Mouse (Mus musculus): Measurements from ENCODE around the gene Vsig8.

Gene Vsig8

DNA sequence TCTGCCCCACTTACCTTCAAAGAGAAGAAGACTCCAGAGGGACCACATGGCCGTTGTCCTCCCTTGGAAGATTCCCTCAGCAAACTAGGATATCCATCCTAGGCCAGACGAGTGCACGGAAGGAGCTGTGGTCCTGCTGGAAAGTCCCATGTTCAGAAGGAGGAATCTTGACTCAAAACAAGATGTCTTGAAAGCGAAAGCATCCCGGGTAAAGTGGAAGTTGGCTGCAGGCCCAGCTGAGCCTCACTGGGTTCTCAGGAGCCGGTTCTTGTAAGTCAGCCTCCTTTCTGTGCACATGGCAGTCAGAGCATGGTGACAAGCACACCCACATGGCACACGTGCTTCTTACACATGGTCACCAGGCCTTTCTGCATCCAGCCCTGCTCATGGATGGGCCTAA lies 34.6 kb downstream of the Vsig8 start, which contains the start of gene Slamf8:
TSS of gene Slamf8 (minus strand) at position 184 of the 400 bp plus-strand sequence.
- peak; percentile 3 for DNase-seq (ENCODE audit: low read depth, low spot score)

DNA sequence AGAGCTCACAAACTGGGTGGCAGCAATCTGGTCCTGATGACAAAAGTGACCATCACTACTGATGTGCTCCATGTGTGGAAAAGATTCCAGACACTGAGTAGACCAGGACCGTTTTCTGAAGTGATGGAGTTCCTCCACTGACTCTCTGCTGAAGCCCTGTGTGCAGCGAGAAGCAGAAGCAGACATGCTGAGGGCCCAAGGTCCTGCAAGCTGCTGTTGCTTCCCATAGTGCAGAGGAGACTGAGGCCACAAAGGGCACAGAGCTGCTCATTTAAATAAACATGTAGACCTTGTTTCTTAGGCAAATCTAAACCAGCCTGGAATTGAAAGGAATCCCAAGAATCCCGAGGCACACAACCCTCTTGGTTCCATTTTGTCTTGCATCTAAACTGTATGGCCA lies 37.6 kb downstream of the Vsig8 start:
- DNase-seq (ENCODE audit: low read depth, low spot score): no peak

DNA sequence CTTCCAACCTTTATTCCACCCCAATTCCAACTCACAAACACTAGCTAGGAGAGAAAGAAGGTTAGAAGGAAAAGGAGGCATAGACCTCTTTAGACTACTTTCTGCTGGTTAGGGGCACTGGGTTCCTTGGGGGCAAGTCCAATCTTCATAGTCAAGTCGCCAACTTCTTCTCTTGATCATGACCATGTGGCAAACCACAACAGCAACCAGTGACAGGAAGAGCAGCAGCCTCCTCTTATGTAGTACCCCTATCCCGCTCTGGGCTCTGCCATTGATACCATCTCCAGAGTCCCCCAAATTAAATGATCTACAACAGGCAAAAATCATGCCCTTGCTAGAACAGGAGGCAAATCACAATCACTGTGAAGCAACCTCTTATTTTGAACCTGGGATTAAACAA lies 38.2 kb downstream of the Vsig8 start:
- DNase-seq (ENCODE audit: low read depth, low spot score): no peak

GRCm38 (mm10) chr1:172594495-172594894 lies 38.8 kb downstream of the Vsig8 start:
- DNase-seq (ENCODE audit: low read depth, low spot score): peak; percentile 10

DNA sequence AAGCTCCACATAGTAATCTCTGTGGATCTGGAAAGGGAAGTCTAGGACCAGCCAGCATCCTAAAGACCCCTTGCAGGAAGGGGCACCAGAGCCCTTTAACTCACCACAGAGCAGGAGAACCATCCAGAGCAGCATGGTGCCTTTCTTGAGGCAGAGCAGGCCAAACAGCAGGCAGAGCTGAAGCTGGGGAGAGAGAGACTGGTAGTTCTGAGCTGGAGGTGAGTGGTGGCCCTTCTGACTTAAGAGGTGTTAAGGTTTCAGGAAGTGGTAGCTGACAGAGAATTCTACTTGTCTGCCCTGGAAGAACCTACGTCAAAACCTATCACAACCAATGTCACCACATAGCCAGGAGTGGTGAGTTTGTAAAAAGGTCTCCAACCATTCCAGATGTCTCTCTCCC lies 46.6 kb downstream of the Vsig8 start, which contains the start of gene Fcrl6:
TSS of gene Fcrl6 (minus strand) at position 226 of the 400 bp plus-strand sequence.
- DNase-seq (ENCODE audit: low read depth, low spot score): no peak

DNA sequence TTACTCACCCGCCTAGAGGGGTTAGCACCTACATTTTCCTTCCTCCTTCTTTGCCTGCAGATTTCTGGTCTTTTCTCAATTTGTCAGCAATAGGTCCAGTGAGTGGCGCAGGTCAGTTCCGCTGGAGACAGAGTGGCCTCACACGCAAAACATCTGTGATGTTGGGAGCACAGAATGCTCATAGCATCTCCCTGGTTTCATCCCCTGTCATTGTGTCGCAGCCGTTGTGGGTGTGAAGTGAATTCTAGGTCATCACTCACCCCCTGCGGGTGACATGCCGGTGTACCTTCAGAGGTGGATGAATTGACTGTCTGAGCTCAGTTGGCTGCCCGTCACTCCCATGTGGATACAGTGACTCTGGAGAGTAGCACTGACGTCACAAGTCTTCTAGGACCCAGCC lies 55.6 kb downstream of the Vsig8 start:
- no peak for DNase-seq (ENCODE audit: low read depth, low spot score)

DNA sequence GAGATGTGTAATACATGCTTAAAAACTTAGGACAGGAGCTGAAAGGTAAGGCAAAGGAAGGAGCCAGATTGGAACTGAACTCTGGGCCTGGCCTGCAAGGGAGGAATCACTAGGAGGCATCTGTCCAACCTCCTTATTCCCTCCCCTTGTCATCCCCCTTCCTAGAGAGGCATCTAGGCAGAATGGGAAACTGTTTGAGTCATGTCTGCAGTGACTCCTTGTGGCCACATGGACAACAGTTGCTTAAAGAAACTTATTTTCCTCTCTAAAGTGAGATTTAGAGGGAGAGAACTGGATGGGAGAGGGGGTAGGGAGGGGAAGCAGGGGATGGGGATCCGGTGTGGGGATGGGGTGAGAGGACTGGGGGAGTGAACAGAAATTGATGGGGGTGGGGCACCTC lies 57.0 kb downstream of the Vsig8 start:
- peak; percentile 17 for DNase-seq (ENCODE audit: low read depth, low spot score)

All from CD4-positive helper T cell, adult 2 months (primary cell).